Mouse (Mus musculus): Measurements from ENCODE around the gene Pdxk. TPM values are rescaled to one million over a fixed set of nuclear protein-coding genes. Genes with fewer than 3 reads are reported as not detected.
"Not testable (repeated sequence)": the region's sequence is repeated elsewhere in the genome, so short reads cannot be mapped to it uniquely, and the experiment has no call there.

The Pdxk gene
- polyA plus RNA-seq, 1 experiment from 2014 or later = 24.0 TPM

- H3K36me3 ChIP-seq (ENCODE audit: insufficient read depth, low read length) = 0 out of 2 replicates have a peak, but pooled peaks cover 6% of the 10 kb centered on the region
- no peaks in the 10 kb centered on the region for H3K4me1 ChIP-seq (replicated peaks; ENCODE audit: insufficient read depth, low read length)
- H3K27ac ChIP-seq = peak overlapping the region; percentile 88
- peak overlapping the region; percentile 84 for H3K4me3 ChIP-seq (replicated peaks; ENCODE audit: low read depth, low read length)
- H3K4me2 ChIP-seq (ENCODE audit: low read length) = peak overlapping the region; percentile 84
- WGBS = 43% methylated on average over 6 of the region's 6 CpGs
- H3K9me3 ChIP-seq (replicated peaks; ENCODE audit: low read length) = no peaks in the 10 kb centered on the region
- no peak for ATAC-seq (replicated peaks; ENCODE audit: low FRiP score, low read depth)
- no peak for TF ChIP-seq CTCF (IDR thresholded peaks at IDR 0.05; ENCODE audit: low read depth)
- peak; percentile 28 for DNase-seq (ENCODE audit: low spot score)
- H3K9ac ChIP-seq (ENCODE audit: low read depth, low read length) = peak overlapping the region; percentile 93
- H3K27me3 ChIP-seq (ENCODE audit: insufficient read depth, low read length) = no peaks in the 10 kb centered on the region
Observed at GRCm38 (mm10) chr10:78426117-78426735, 38.5 kb downstream of the Pdxk start.

- ATAC-seq (replicated peaks; ENCODE audit: low FRiP score, low read depth) = peak; percentile 96
- no peaks in the 10 kb centered on the region for H3K4me1 ChIP-seq (replicated peaks; ENCODE audit: insufficient read depth, low read length)
- H3K9ac ChIP-seq (ENCODE audit: low read depth, low read length) = peak within 1 kb of the TSS; percentile 93
- no peak for TF ChIP-seq CTCF (IDR thresholded peaks at IDR 0.05; ENCODE audit: low read depth)
- H3K9me3 ChIP-seq (replicated peaks; ENCODE audit: low read length) = no peaks in the 10 kb centered on the region
- H3K27ac ChIP-seq = peak within 1 kb of the TSS; percentile 88
- 0 out of 2 replicates have a peak, but pooled peaks cover 6% of the 10 kb centered on the region for H3K36me3 ChIP-seq (ENCODE audit: insufficient read depth, low read length)
- DNase-seq (ENCODE audit: low spot score) = peak; percentile 88
- H3K4me3 ChIP-seq (replicated peaks; ENCODE audit: low read depth, low read length) = peak within 1 kb of the TSS; percentile 84
- no peaks in the 10 kb centered on the region for H3K27me3 ChIP-seq (ENCODE audit: insufficient read depth, low read length)
- peak within 1 kb of the TSS; percentile 84 for H3K4me2 ChIP-seq (ENCODE audit: low read length)
- under 1% methylated on average over 40 of the region's 40 CpGs for WGBS
Observed at GRCm38 (mm10) chr10:78425181-78426041, 39.4 kb downstream of the Pdxk start, which contains the start of gene Cstb. Cstb (plus strand) TSS chr10:78425669.

GRCm38 (mm10) chr10:78422614-78423013 lies 42.2 kb downstream of the Pdxk start:
- Histone ChIP-seq H3K4me1 (replicated peaks; ENCODE audit: insufficient read depth, low read length) (no peaks in the 10 kb centered on the region), H3K36me3 (ENCODE audit: insufficient read depth, low read length) (no peaks in the 10 kb centered on the region), H3K27me3 (ENCODE audit: insufficient read depth, low read length) (no peaks in the 10 kb centered on the region), H3K4me2 (ENCODE audit: low read length) (no peak overlapping the region), H3K4me3 (replicated peaks; ENCODE audit: low read depth, low read length) (no peak overlapping the region), H3K9me3 (replicated peaks; ENCODE audit: low read length) (no peaks in the 10 kb centered on the region), H3K27ac (no peak overlapping the region), H3K9ac (ENCODE audit: low read depth, low read length) (no peak overlapping the region)
- DNase-seq (ENCODE audit: low spot score) (no peak), ATAC-seq (replicated peaks; ENCODE audit: low FRiP score, low read depth) (no peak)
- WGBS = 96% methylated on average over 3 of the region's 3 CpGs
- TF ChIP-seq CTCF (IDR thresholded peaks at IDR 0.05; ENCODE audit: low read depth) = no peak

- TF ChIP-seq CTCF (IDR thresholded peaks at IDR 0.05; ENCODE audit: low read depth) = no peak
- H3K27ac ChIP-seq = no peak overlapping the region
- H3K4me2 ChIP-seq (ENCODE audit: low read length) = no peak overlapping the region
- H3K36me3 ChIP-seq (ENCODE audit: insufficient read depth, low read length) = no peaks in the 10 kb centered on the region
- no peak for DNase-seq (ENCODE audit: low spot score)
- ATAC-seq (replicated peaks; ENCODE audit: low FRiP score, low read depth) = no peak
- H3K4me1 ChIP-seq (replicated peaks; ENCODE audit: insufficient read depth, low read length) = no peaks in the 10 kb centered on the region
- no peak overlapping the region for H3K9ac ChIP-seq (ENCODE audit: low read depth, low read length)
- no peak overlapping the region for H3K4me3 ChIP-seq (replicated peaks; ENCODE audit: low read depth, low read length)
- H3K9me3 ChIP-seq (replicated peaks; ENCODE audit: low read length) = no peaks in the 10 kb centered on the region
- 80% methylated on average over 2 of the region's 2 CpGs for WGBS
- no peaks in the 10 kb centered on the region for H3K27me3 ChIP-seq (ENCODE audit: insufficient read depth, low read length)
Observed at GRCm38 (mm10) chr10:78420929-78421328, 43.8 kb downstream of the Pdxk start.

GRCm38 (mm10) chr10:78418791-78419190 lies 46.0 kb downstream of the Pdxk start:
- 91% methylated on average over 2 of the region's 2 CpGs for WGBS
- no peak overlapping the region for H3K4me2 ChIP-seq (ENCODE audit: low read length)
- H3K36me3 ChIP-seq (ENCODE audit: insufficient read depth, low read length) = no peaks in the 10 kb centered on the region
- DNase-seq (ENCODE audit: low spot score) (no peak), ATAC-seq (replicated peaks; ENCODE audit: low FRiP score, low read depth) (no peak)
- H3K9me3 ChIP-seq (replicated peaks; ENCODE audit: low read length) = no peaks in the 10 kb centered on the region
- H3K9ac ChIP-seq (ENCODE audit: low read depth, low read length) = no peak overlapping the region
- no peaks in the 10 kb centered on the region for H3K27me3 ChIP-seq (ENCODE audit: insufficient read depth, low read length)
- no peaks in the 10 kb centered on the region for H3K4me1 ChIP-seq (replicated peaks; ENCODE audit: insufficient read depth, low read length)
- H3K4me3 ChIP-seq (replicated peaks; ENCODE audit: low read depth, low read length) = no peak overlapping the region
- H3K27ac ChIP-seq = no peak overlapping the region
- TF ChIP-seq CTCF (IDR thresholded peaks at IDR 0.05; ENCODE audit: low read depth) = no peak

GRCm38 (mm10) chr10:78417888-78418287 lies 46.9 kb downstream of the Pdxk start:
- H3K4me1 ChIP-seq (replicated peaks; ENCODE audit: insufficient read depth, low read length) = no peaks in the 10 kb centered on the region
- no peak overlapping the region for H3K4me2 ChIP-seq (ENCODE audit: low read length)
- no peak overlapping the region for H3K4me3 ChIP-seq (replicated peaks; ENCODE audit: low read depth, low read length)
- no peak for ATAC-seq (replicated peaks; ENCODE audit: low FRiP score, low read depth)
- no peaks in the 10 kb centered on the region for H3K27me3 ChIP-seq (ENCODE audit: insufficient read depth, low read length)
- no peak overlapping the region for H3K27ac ChIP-seq
- H3K9ac ChIP-seq (ENCODE audit: low read depth, low read length) = no peak overlapping the region
- TF ChIP-seq CTCF (IDR thresholded peaks at IDR 0.05; ENCODE audit: low read depth) = no peak
- DNase-seq (ENCODE audit: low spot score) = no peak
- 65% methylated on average over 5 of the region's 5 CpGs for WGBS
- H3K9me3 ChIP-seq (replicated peaks; ENCODE audit: low read length) = no peaks in the 10 kb centered on the region
- H3K36me3 ChIP-seq (ENCODE audit: insufficient read depth, low read length) = no peaks in the 10 kb centered on the region

GRCm38 (mm10) chr10:78414936-78415335 lies 49.8 kb downstream of the Pdxk start:
- WGBS = 92% methylated on average over 3 of the region's 4 CpGs
- H3K4me3 ChIP-seq (replicated peaks; ENCODE audit: low read depth, low read length); H3K4me2 ChIP-seq (ENCODE audit: low read length); ATAC-seq (replicated peaks; ENCODE audit: low FRiP score, low read depth); H3K27me3 ChIP-seq (ENCODE audit: insufficient read depth, low read length); H3K9me3 ChIP-seq (replicated peaks; ENCODE audit: low read length); H3K9ac ChIP-seq (ENCODE audit: low read depth, low read length); DNase-seq (ENCODE audit: low spot score); H3K4me1 ChIP-seq (replicated peaks; ENCODE audit: insufficient read depth, low read length); H3K36me3 ChIP-seq (ENCODE audit: insufficient read depth, low read length); H3K27ac ChIP-seq: not testable (repeated sequence)

Measured in kidney, postnatal 0 days (tissue).